Mouse (Mus musculus) ovary, adult 10 weeks (tissue): Measurements from ENCODE around the gene Tacc2. TPM values are rescaled to one million over a fixed set of nuclear protein-coding genes. Genes with fewer than 3 reads are reported as not detected.

Source experiments
- polyA plus RNA-seq: library from polyadenylated mRNA; stranded (reverse); fragments of 350-450 nt; fragmentation: Illumina TruSeq; extraction: RNeasy Lipid Tissue Mini Kit (QIAGEN cat#74804); gene quantifications from one replicate; pipeline ENCODE4 v1.2.3, GENCODE M21; 2014

Gene Tacc2
- polyA plus RNA-seq, result 14.7 TPM

GRCm38 (mm10) chr7:130577388-130578003, at the start of gene Tacc2:
Tacc2 (plus strand) TSS chr7:130577438.

GRCm38 (mm10) chr7:130572821-130573220, 4.4 kb upstream of the Tacc2 start, which contains the start of gene Nsmce4a:
Nsmce4a (minus strand) TSS chr7:130573118.

GRCm38 (mm10) chr7:130773914-130774630, 196.8 kb downstream of the Tacc2 start, which contains the start of gene Btbd16:
Btbd16 (plus strand) TSS chr7:130774069.

Other genes with a start within 250 kb of the Tacc2 start
- gene Ate1, start 57.1 kb upstream of the Tacc2 start, polyA plus RNA-seq, result 76.9 TPM
- 333 TPM for gene Nsmce4a, start 4.3 kb upstream of the Tacc2 start, polyA plus RNA-seq
- gene Btbd16, start 196.6 kb downstream of the Tacc2 start, polyA plus RNA-seq, result 0.83 TPM